Mouse (Mus musculus): ENCODE data around the gene Acat2. TPM values are rescaled to one million over a fixed set of nuclear protein-coding genes. Genes with fewer than 3 reads are reported as not detected.
"Not testable (repeated sequence)": the region's sequence is repeated elsewhere in the genome, so short reads cannot be mapped to it uniquely, and the experiment has no call there.

Acat2 gene
- polyA plus RNA-seq, 1 experiment from 2014 or later, result 296 TPM

DNA sequence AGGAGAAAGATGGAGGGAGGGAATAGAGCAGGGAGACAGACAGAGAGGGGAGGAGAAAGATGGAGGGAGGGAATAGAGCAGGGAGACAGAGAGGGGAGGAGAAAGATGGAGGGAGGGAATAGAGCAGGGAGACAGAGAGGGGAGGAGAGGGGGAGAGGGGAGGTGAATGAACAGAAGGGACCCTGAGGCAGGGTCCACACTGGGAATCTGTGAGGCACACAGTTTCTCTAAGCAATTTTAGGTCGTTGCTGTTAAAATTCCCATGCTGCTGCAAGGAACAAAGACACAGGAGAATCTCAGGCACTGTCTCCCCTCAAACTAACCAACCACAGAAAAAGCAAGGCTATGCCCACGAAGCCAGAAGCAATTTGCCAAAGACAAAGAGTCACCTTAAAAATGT lies 61.9 kb downstream of the Acat2 start:
- not testable (repeated sequence) for H3K36me3 ChIP-seq (replicated peaks; ENCODE audit: control insufficient read depth, insufficient read depth, low read depth, low read length); H3K4me3 ChIP-seq (ENCODE audit: low read depth, low read length); H3K4me2 ChIP-seq (ENCODE audit: low read depth, low read length); H3K9me3 ChIP-seq (replicated peaks; ENCODE audit: control insufficient read depth, low read length); H3K27me3 ChIP-seq (ENCODE audit: control insufficient read depth, insufficient read depth, low read length); H3K9ac ChIP-seq (replicated peaks; ENCODE audit: low read length); ATAC-seq (replicated peaks; ENCODE audit: insufficient number of reproducible peaks, low FRiP score, low TSS enrichment, low read depth); H3K4me1 ChIP-seq (ENCODE audit: control insufficient read depth, insufficient read depth, low read length); H3K27ac ChIP-seq (replicated peaks; ENCODE audit: low read depth, low read length)
- WGBS, result 32% methylated on average over 2 of the region's 2 CpGs
- peak; percentile 23 for DNase-seq (ENCODE audit: low spot score)

DNA sequence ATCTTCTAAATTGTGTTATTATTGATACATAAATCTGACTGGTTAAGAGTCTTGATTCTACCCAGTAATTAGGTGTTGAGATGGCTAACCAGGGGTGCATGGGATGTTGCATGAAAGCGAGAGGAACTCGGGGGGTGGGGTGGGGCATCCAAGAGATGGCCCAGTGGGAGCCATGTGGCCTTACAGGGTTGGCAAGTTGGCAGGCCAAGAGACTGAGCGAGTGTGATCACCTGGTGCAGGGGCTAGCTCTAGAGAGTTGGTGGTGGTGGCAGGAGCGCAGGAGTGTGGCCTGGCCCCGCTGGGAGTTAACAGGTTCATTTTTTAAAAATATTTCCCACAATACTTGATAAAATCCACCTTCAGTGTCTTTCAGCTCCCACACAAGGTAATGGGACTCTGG lies 62.9 kb downstream of the Acat2 start:
- Histone ChIP-seq H3K4me2 (ENCODE audit: low read depth, low read length) (no peak overlapping the region), H3K27me3 (ENCODE audit: control insufficient read depth, insufficient read depth, low read length) (no peaks in the 10 kb centered on the region), H3K36me3 (replicated peaks; ENCODE audit: control insufficient read depth, insufficient read depth, low read depth, low read length) (no peaks in the 10 kb centered on the region), H3K9ac (replicated peaks; ENCODE audit: low read length) (no peak overlapping the region), H3K9me3 (replicated peaks; ENCODE audit: control insufficient read depth, low read length) (no peaks in the 10 kb centered on the region), H3K27ac (replicated peaks; ENCODE audit: low read depth, low read length) (peak overlapping the region; percentile 20; the same call in 1 of the 2 replicates), H3K4me3 (ENCODE audit: low read depth, low read length) (no peak overlapping the region), H3K4me1 (ENCODE audit: control insufficient read depth, insufficient read depth, low read length) (no peaks in the 10 kb centered on the region)
- DNase-seq (ENCODE audit: low spot score), result no peak
- 0 out of 2 replicates have a peak, but pooled peaks have one; percentile 44 for ATAC-seq (replicated peaks; ENCODE audit: insufficient number of reproducible peaks, low FRiP score, low TSS enrichment, low read depth)
- 86% methylated on average over 5 of the region's 5 CpGs for WGBS

Other genes starting within 250 kb of the Acat2 start
- 19.4 and 19.6 TPM in 2 replicates for gene Igf2r, start 191.1 kb downstream of the Acat2 start, polyA plus RNA-seq (2014; fragmentation: Nextera tagmentation; extraction: Ambion mirVana)
- 0.18 and 0.42 TPM in 2 replicates for gene Mas1, start 92.6 kb downstream of the Acat2 start, polyA plus RNA-seq (2014; fragmentation: Nextera tagmentation; extraction: Ambion mirVana)
- gene Mrgprh, start 84.7 kb downstream of the Acat2 start, polyA plus RNA-seq (2014; fragmentation: Nextera tagmentation; extraction: Ambion mirVana), result not detected in 2 replicates
- gene Pnldc1, start 50.5 kb downstream of the Acat2 start, polyA plus RNA-seq (2014; fragmentation: Nextera tagmentation; extraction: Ambion mirVana), result 1.6 and 2.3 TPM in 2 replicates
- gene Tcp1, start 45.0 kb downstream of the Acat2 start, polyA plus RNA-seq (2014; fragmentation: Nextera tagmentation; extraction: Ambion mirVana), result 644 and 679 TPM in 2 replicates
- gene Mrpl18, start 44.4 kb downstream of the Acat2 start, polyA plus RNA-seq (2014; fragmentation: Nextera tagmentation; extraction: Ambion mirVana), result 172 and 188 TPM in 2 replicates
- 0.56 and 1.00 TPM in 2 replicates for gene Acat3, start 20.1 kb downstream of the Acat2 start, polyA plus RNA-seq (2014; fragmentation: Nextera tagmentation; extraction: Ambion mirVana)
- gene Wtap, start 33.4 kb upstream of the Acat2 start, polyA plus RNA-seq (2014; fragmentation: Nextera tagmentation; extraction: Ambion mirVana), result 151 and 158 TPM in 2 replicates
- gene Sod2, start 46.1 kb upstream of the Acat2 start, polyA plus RNA-seq (2014; fragmentation: Nextera tagmentation; extraction: Ambion mirVana), result 89.6 and 97.7 TPM in 2 replicates
- gene Gpr31b, start 91.5 kb upstream of the Acat2 start, polyA plus RNA-seq (2014; fragmentation: Nextera tagmentation; extraction: Ambion mirVana), result not detected in 2 replicates
- not detected in 2 replicates for gene Tcp10b, start 100.4 kb upstream of the Acat2 start, polyA plus RNA-seq (2014; fragmentation: Nextera tagmentation; extraction: Ambion mirVana)
- gene Unc93a, start 171.1 kb upstream of the Acat2 start, polyA plus RNA-seq (2014; fragmentation: Nextera tagmentation; extraction: Ambion mirVana), result not detected in 2 replicates

Data from embryonic facial prominence, embryonic 11.5 days (tissue).